Mouse (Mus musculus): Measurements from ENCODE around the gene Gm43064. TPM values are rescaled to one million over a fixed set of nuclear protein-coding genes. Genes with fewer than 3 reads are reported as not detected.
A peak's percentile ranks its signal among the peaks of the same experiment; 100 is the strongest.

The Gm43064 gene
- total RNA-seq, 2 experiments from 2014 or later: not detected

GRCm38 (mm10) chr3:103887581-103887980 is 78.2 kb downstream of the Gm43064 start:
- intact Hi-C loops (cut with DNase I): loop anchor here (10.0 kb wide), 1 partner anchor 63 kb away; no protein-coding TSS in a partner anchor
- DNase-seq (ENCODE audit: extremely low spot score in 1 of 2, low spot score in 2 of 2): peak; percentile 24 to 38

Other genes starting within 250 kb of the Gm43064 start
- 10 to 100 TPM; 19.0 to 20.3 TPM for gene Syt6, start 234.3 kb upstream of the Gm43064 start, total RNA-seq (2021)
- 1 to 10 TPM in 1 of 2 experiments, not detected in 1; 2.3 TPM for gene Atg4a-ps, start 163.5 kb upstream of the Gm43064 start, total RNA-seq (2021)
- gene Olfml3, start 71.6 kb upstream of the Gm43064 start, total RNA-seq (2021): 10 to 100 TPM; 11.2 to 11.7 TPM
- gene Gm10964, start 70.2 kb upstream of the Gm43064 start, total RNA-seq (2021): not detected
- 10 to 100 TPM; 70.3 to 75.2 TPM for gene Hipk1, start 18.0 kb upstream of the Gm43064 start, total RNA-seq (2021)
- gene Dclre1b, start 129 bp upstream of the Gm43064 start, total RNA-seq (2021): 1 to 10 TPM; 7.9 to 8.9 TPM
- gene Ap4b1, start 53 bp upstream of the Gm43064 start, total RNA-seq (2021): 10 to 100 TPM; 13.6 to 15.7 TPM
- gene Bcl2l15, start 23.0 kb downstream of the Gm43064 start, total RNA-seq (2021): not detected
- 1 to 10 TPM in 1 of 2 experiments, under 1 TPM in 1; 0.61 to 1.4 TPM for gene Ptpn22, start 50.2 kb downstream of the Gm43064 start, total RNA-seq (2021)
- 10 to 100 TPM; 19.0 to 19.5 TPM for gene Rsbn1, start 104.5 kb downstream of the Gm43064 start, total RNA-seq (2021)
- 10 to 100 TPM; 41.5 to 41.6 TPM for gene Phtf1, start 158.5 kb downstream of the Gm43064 start, total RNA-seq (2021)